Mouse (Mus musculus) embryonic fibroblast, embryonic 13.5 days (primary cell): ENCODE measurements around the gene Slc7a6.

ENCODE experiments used
- CTCF ChIP-seq: IDR thresholded peaks from 2 replicates; pipeline ENCODE4 v1.5.1; 2011; ENCODE audit warnings: mild to moderate bottlenecking, control low read depth, low read length, moderate library complexity, borderline replicate concordance; ENCODE audit not compliant: insufficient read depth
- POLR2A ChIP-seq: IDR thresholded peaks from 2 replicates; pipeline ENCODE4 v1.6.1; 2011; ENCODE audit warnings: low read depth, mild to moderate bottlenecking, control low read depth, low read length, moderate library complexity

GRCm38 (mm10) chr8:106219620-106220019, 51.0 kb downstream of the Slc7a6 start:
- no peak for TF ChIP-seq CTCF
- TF ChIP-seq POLR2A, result no peak
